Mouse (Mus musculus) brain, embryonic 14.5 days (tissue): ENCODE results near the gene Gm36210.

Experiments used
- CTCF ChIP-seq: fragments of 200-500 bp; IDR thresholded peaks from 2 replicates; pipeline ENCODE4 v1.5.1; 2012; ENCODE audit warnings: inconsistent platforms, mild to moderate bottlenecking, moderate library complexity, borderline replicate concordance; ENCODE audit not compliant: insufficient read depth, insufficient read length; ENCODE audit errors: extremely low read depth
- POLR2A ChIP-seq: fragments of 200-500 bp; IDR thresholded peaks from 2 replicates; pipeline ENCODE4 v1.6.1; 2012; ENCODE audit warnings: mild to moderate bottlenecking, inconsistent platforms, borderline replicate concordance; ENCODE audit not compliant: poor library complexity, insufficient read depth, insufficient read length, severe bottlenecking; ENCODE audit errors: extremely low read depth

GRCm38 (mm10) chr7:4920976-4921823 lies 14.9 kb upstream of the Gm36210 start:
- TF ChIP-seq CTCF: no peak
- TF ChIP-seq POLR2A: no peak
